Mouse (Mus musculus): Measurements from ENCODE around the gene Srp14. TPM values are rescaled to one million over a fixed set of nuclear protein-coding genes. Genes with fewer than 3 reads are reported as not detected.

Srp14 gene
- 39.4 TPM for polyA plus RNA-seq (2015; fragmentation: Illumina TruSeq; extraction: RNeasy Lipid Tissue Mini Kit (QIAGEN cat#74804); ENCODE audit: insufficient read depth, low read depth, low replicate concordance)

GRCm38 (mm10) chr2:118479550-118479909 lies at the start of gene Srp14:
Gene Srp14, minus strand, starts transcription at chr2:118479711.

Other genes with a start within 250 kb of the Srp14 start
- not detected for gene Fsip1, start 222.7 kb downstream of the Srp14 start, polyA plus RNA-seq (2015; fragmentation: Illumina TruSeq; extraction: RNeasy Lipid Tissue Mini Kit (QIAGEN cat#74804); ENCODE audit: insufficient read depth, low read depth, low replicate concordance)
- 0.20 TPM for gene Gpr176, start 106.3 kb downstream of the Srp14 start, polyA plus RNA-seq (2015; fragmentation: Illumina TruSeq; extraction: RNeasy Lipid Tissue Mini Kit (QIAGEN cat#74804); ENCODE audit: insufficient read depth, low read depth, low replicate concordance)
- 4.5 TPM for gene Eif2ak4, start 91.1 kb downstream of the Srp14 start, polyA plus RNA-seq (2015; fragmentation: Illumina TruSeq; extraction: RNeasy Lipid Tissue Mini Kit (QIAGEN cat#74804); ENCODE audit: insufficient read depth, low read depth, low replicate concordance)
- gene Bmf, start 70.0 kb upstream of the Srp14 start, polyA plus RNA-seq (2015; fragmentation: Illumina TruSeq; extraction: RNeasy Lipid Tissue Mini Kit (QIAGEN cat#74804); ENCODE audit: insufficient read depth, low read depth, low replicate concordance): 2.7 TPM
- gene Bub1b, start 118.5 kb upstream of the Srp14 start, polyA plus RNA-seq (2015; fragmentation: Illumina TruSeq; extraction: RNeasy Lipid Tissue Mini Kit (QIAGEN cat#74804); ENCODE audit: insufficient read depth, low read depth, low replicate concordance): 1.1 TPM
- gene Pak6, start 183.6 kb upstream of the Srp14 start, polyA plus RNA-seq (2015; fragmentation: Illumina TruSeq; extraction: RNeasy Lipid Tissue Mini Kit (QIAGEN cat#74804); ENCODE audit: insufficient read depth, low read depth, low replicate concordance): 2.2 TPM
- gene Ankrd63, start 224.3 kb upstream of the Srp14 start, polyA plus RNA-seq (2015; fragmentation: Illumina TruSeq; extraction: RNeasy Lipid Tissue Mini Kit (QIAGEN cat#74804); ENCODE audit: insufficient read depth, low read depth, low replicate concordance): not detected
- 0.33 TPM for gene Plcb2, start 248.7 kb upstream of the Srp14 start, polyA plus RNA-seq (2015; fragmentation: Illumina TruSeq; extraction: RNeasy Lipid Tissue Mini Kit (QIAGEN cat#74804); ENCODE audit: insufficient read depth, low read depth, low replicate concordance)